Mouse (Mus musculus): ENCODE measurements around the gene Cmya5.

DNA sequence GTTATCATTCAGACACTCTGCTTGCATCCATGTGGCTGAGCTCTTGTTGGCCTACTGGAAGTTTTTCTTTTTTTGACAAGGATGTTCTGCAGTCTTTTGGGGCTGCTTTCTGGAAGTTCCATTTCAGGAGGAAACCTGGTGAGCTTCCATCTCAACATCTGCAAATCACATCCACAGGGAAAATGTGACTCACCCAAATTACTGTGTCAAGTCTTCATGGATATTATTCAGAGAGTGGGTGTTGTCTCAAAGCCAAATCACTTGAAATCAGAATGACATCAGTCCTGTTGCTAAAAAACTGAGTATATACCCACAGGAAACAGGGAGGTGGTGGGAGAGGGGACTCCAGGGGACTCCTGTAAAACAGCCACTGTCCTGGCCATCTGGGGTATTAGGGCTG, 149.8 kb downstream of the Cmya5 start:
- TF ChIP-seq POLR2A (IDR thresholded peaks at IDR 0.05; ENCODE audit: control insufficient read depth, extremely low read depth, insufficient read depth, low read length, poor library complexity), result no peak
- no peak for TF ChIP-seq CTCF (IDR thresholded peaks at IDR 0.05; ENCODE audit: borderline replicate concordance, control insufficient read depth, extremely low read depth, insufficient read depth, low read length, poor library complexity)
